Mouse (Mus musculus) activated CD4-positive, CD25-positive, alpha-beta regulatory T cell, adult 4 months (primary cell): ENCODE data around the gene Wnt2. TPM values are rescaled to one million over a fixed set of nuclear protein-coding genes. Genes with fewer than 3 reads are reported as not detected.

ENCODE experiments used
- ATAC-seq: one replicate; pipeline ENCODE4 v1.8.0; 2017
- polyA plus RNA-seq, 2 experiments: library from polyadenylated mRNA; unstranded; fragments of 100-300 nt; shearing (Covaris generic); gene quantifications; one replicate each; pipeline ENCODE4 v1.2.1; 2017

The Wnt2 gene
- polyA plus RNA-seq, 2 experiments from 2014 or later, result not detected

- no peak for ATAC-seq
These were observed 53.2 kb downstream of the Wnt2 start for GRCm38 (mm10) chr6:17977165-17977564.

- no peak for ATAC-seq
These were observed 56.0 kb downstream of the Wnt2 start for GRCm38 (mm10) chr6:17974416-17974815.

GRCm38 (mm10) chr6:17971393-17971792, 59.0 kb downstream of the Wnt2 start:
- ATAC-seq, result no peak

- ATAC-seq, result no peak
These were observed 60.6 kb downstream of the Wnt2 start for GRCm38 (mm10) chr6:17969815-17970214.

GRCm38 (mm10) chr6:17968467-17969144, 61.8 kb downstream of the Wnt2 start:
- ATAC-seq, result no peak

- no peak for ATAC-seq
These were observed 66.9 kb downstream of the Wnt2 start for GRCm38 (mm10) chr6:17963455-17963854.

- ATAC-seq, result no peak
These were observed 78.6 kb downstream of the Wnt2 start for GRCm38 (mm10) chr6:17951779-17952178.

GRCm38 (mm10) chr6:17949103-17949502, 81.3 kb downstream of the Wnt2 start:
- no peak for ATAC-seq

GRCm38 (mm10) chr6:17947130-17947831, 83.1 kb downstream of the Wnt2 start:
- ATAC-seq, result no peak

- ATAC-seq, result no peak
These were observed 83.9 kb downstream of the Wnt2 start for GRCm38 (mm10) chr6:17946456-17946855.

GRCm38 (mm10) chr6:17943877-17944617, 86.3 kb downstream of the Wnt2 start:
- ATAC-seq, result no peak

- no peak for ATAC-seq
These were observed 88.0 kb downstream of the Wnt2 start for GRCm38 (mm10) chr6:17942344-17942743.

- ATAC-seq, result no peak
These were observed 88.5 kb downstream of the Wnt2 start for GRCm38 (mm10) chr6:17941916-17942315.

Other genes starting within 250 kb of the Wnt2 start
- not detected for gene Asz1, start 78.5 kb upstream of the Wnt2 start, polyA plus RNA-seq
- gene Cftr, start 140.1 kb upstream of the Wnt2 start, polyA plus RNA-seq, result not detected